Mouse (Mus musculus) right cerebral cortex, postnatal 25 days (tissue): ENCODE measurements around the gene Krtap16-3.

Experiments
- DNase-seq: peaks from one replicate; pipeline ENCODE4 v3.0.0; 2022

The Krtap16-3 gene

DNA sequence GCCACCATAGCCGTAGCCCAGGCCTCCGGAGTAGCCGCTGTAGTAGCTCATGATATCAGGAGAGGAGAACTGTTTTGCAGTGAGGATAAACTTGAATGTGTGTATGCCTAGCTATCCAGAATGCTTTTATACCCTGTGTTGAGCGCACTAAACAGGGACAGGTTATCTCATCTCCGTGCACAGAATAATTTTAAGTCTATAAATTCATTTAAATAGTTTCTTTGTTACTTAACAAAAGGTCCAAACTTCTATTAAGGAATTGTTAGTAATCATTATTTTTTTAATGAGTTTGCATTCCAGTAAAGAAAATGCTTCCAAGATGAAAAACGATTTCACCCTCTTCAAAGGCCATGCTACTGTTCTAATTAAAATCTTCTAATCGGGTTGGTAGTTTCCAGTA, at the start of gene Krtap16-3:
Krtap16-3 (minus strand) TSS at position 101 of the 400 bp plus-strand sequence.
- no peak for DNase-seq

DNA sequence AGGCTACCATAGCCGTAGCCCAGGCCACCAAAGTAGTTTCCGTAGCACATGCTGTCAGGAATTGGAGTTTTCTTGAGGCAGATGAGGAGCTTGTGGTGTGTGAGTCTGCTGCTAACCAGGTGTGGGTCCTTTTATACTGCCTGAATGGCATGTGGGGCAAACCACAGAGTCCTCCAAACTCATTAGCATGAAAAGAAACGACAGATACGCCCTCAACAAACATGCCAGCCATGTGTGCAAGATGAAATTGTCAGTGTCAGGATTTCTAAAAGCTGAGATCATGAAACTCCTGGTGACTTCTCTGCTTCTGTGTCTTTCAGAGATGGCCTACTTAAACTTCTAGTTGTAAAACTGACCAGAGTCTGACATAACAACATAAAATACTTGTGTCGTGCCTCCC, 48.0 kb upstream of the Krtap16-3 start, which contains the start of gene Krtap22-2:
Krtap22-2 (minus strand) TSS at position 101 of the 400 bp plus-strand sequence.
- no peak for DNase-seq

DNA sequence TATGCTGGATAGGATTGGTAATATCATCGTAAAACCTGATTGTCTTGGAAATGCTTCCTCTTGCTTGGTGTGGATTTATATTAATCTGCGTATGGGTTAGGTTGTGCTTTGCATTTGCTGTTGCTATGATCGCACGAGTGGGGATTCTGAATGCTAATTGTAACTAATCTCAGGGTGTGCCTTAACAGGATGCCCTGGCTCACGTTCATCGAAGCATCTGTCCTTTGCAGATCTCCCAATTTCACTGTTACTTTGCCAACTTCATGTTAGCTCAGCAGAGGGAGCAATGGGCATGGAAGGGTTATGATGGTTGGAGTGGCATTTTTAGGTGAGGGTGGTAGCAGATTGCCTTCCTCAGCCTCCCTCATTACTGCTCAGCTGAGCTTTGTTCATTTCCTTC, 21.6 kb downstream of the Krtap16-3 start:
- no peak for DNase-seq

DNA sequence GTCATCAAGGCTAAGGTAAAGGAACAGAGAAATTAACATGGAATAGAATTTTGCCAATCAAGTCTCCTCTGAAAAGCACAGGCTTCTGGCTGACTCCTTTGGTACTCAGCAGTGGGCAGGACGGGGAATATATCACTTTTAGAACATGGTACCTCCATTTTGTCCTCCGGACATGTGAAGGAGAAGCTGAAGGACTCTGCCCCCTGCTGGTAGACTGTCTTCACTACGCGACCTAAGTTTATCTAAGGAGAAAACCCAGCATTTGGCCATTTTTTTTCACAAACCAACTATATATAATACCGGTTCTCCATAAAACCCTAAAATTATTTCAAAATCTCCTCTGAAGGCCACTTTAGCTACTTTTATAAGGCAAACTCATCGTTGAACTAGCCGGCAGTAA, 24.4 kb downstream of the Krtap16-3 start:
- no peak for DNase-seq

DNA sequence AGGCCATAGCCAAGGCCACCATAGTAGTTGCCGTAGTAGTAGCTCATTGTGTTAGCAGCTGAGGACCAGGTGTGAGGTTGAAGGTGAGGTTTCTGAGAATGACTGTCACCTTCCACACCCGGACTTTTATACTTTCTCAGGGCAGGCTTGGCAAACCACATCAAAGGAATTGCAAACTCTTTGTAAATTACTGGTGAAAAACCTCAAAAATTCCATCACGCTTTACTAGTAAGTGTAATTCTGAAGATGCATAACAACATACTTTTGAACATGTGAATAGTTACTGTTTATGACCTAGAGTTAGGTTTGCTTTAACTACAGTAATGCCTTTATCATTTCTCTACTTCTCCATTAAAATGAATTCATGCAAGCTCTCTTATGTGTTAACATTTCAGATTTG, 30.5 kb downstream of the Krtap16-3 start, which contains the start of gene Krtap19-9b:
Krtap19-9b (minus strand) TSS at position 101 of the 400 bp plus-strand sequence.
- DNase-seq, result no peak
